Mouse (Mus musculus): Measurements from ENCODE around the gene 1600014C23Rik. TPM values are rescaled to one million over a fixed set of nuclear protein-coding genes. Genes with fewer than 3 reads are reported as not detected.

Gene 1600014C23Rik
- total and polyA plus RNA-seq, 3 experiments = 0.81 to 2.7 TPM; not detected in 1

- no peaks in the 10 kb centered on the region for H3K27me3 ChIP-seq (ENCODE audit: control insufficient read depth in 1 of 2, insufficient read depth in 2 of 2, low read length in 2 of 2)
- no peak for DNase-seq (ENCODE audit: low read depth, low spot score)
- H3K79me2 ChIP-seq (ENCODE audit: control insufficient read depth, insufficient read depth, low read length, poor library complexity) = no peaks in the 10 kb centered on the region
- no peak overlapping the region for H3K4me3 ChIP-seq (ENCODE audit: control insufficient read depth in 1 of 2, insufficient read depth in 1 of 2, low read depth in 2 of 2, low read length in 2 of 2)
- H3K36me3 ChIP-seq (ENCODE audit: control insufficient read depth in 1 of 2, insufficient read depth in 2 of 2, low read length in 2 of 2) = peaks cover 0 to 2% of the 10 kb centered on the region in 2 experiments; a peak in 1 of 4 replicates
- H3K9me3 ChIP-seq (replicated peaks; ENCODE audit: insufficient read depth, low read length) = no peaks in the 10 kb centered on the region
- H3K4me1 ChIP-seq (ENCODE audit: control insufficient read depth in 1 of 2, insufficient read depth in 2 of 2, low read length in 2 of 2) = peaks cover 5 to 25% of the 10 kb centered on the region in 2 experiments
- H3K9ac ChIP-seq (ENCODE audit: control insufficient read depth, low read depth, low read length, poor library complexity, severe bottlenecking) = no peak overlapping the region
- H3K27ac ChIP-seq (ENCODE audit: control insufficient read depth, low read depth, low read length) = no peak overlapping the region
- TF ChIP-seq MYC (IDR thresholded peaks at IDR 0.05; ENCODE audit: low read depth, low read length) (no peak), GATA1 (IDR thresholded peaks at IDR 0.05; ENCODE audit: low read depth, low read length) (no peak), SMC3 (IDR thresholded peaks at IDR 0.05; ENCODE audit: low read depth, low read length) (0 out of 2 replicates have a peak, but pooled peaks have one; percentile 10), CTCF (IDR thresholded peaks at IDR 0.05 in 2 of 3, conservative IDR thresholded peaks at IDR 0.05 in 1 of 3; ENCODE audit: control insufficient read depth in 1 of 3, insufficient read depth in 1 of 3, low read depth in 2 of 3, low read length in 3 of 3, poor library complexity in 1 of 3, severe bottlenecking in 1 of 3) (peak; percentile 30 to 50 (median 34); a peak in 5 of 6 replicates), MAZ (IDR thresholded peaks at IDR 0.05; ENCODE audit: low read depth, low read length) (no peak), EP300 (IDR thresholded peaks at IDR 0.05; ENCODE audit: low read depth in 1 of 2, low read length in 2 of 2) (no peak), CHD2 (IDR thresholded peaks at IDR 0.05; ENCODE audit: low read length) (no peak), MYB (IDR thresholded peaks at IDR 0.05; ENCODE audit: low read depth, low read length) (no peak), USF2 (IDR thresholded peaks at IDR 0.05; ENCODE audit: borderline replicate concordance in 1 of 2, insufficient read depth in 1 of 2, low read depth in 1 of 2, low read length in 2 of 2) (no peak), KAT2A (conservative IDR thresholded peaks at IDR 0.05; ENCODE audit: low read depth, low read length) (no peak), ETS1 (IDR thresholded peaks at IDR 0.05; ENCODE audit: low read depth, low read length) (no peak), TAL1 (IDR thresholded peaks at IDR 0.05; ENCODE audit: low read length) (no peak), MAFK (IDR thresholded peaks at IDR 0.05; ENCODE audit: borderline replicate concordance, low read depth, low read length) (no peak), MEF2A (IDR thresholded peaks at IDR 0.05; ENCODE audit: extremely low read depth, insufficient replicate concordance, low read depth, low read length, poor library complexity, severe bottlenecking) (no peak), TBP (IDR thresholded peaks at IDR 0.05; ENCODE audit: low read depth, low read length) (no peak), ZKSCAN1 (IDR thresholded peaks at IDR 0.05; ENCODE audit: low read depth, low read length) (no peak), POLR2AphosphoS2 (IDR thresholded peaks at IDR 0.05; ENCODE audit: low read length) (no peak), ZNF384 (IDR thresholded peaks at IDR 0.05; ENCODE audit: low read depth, low read length) (0 out of 2 replicates have a peak, but pooled peaks have one; percentile 2), ZC3H11A (IDR thresholded peaks at IDR 0.05; ENCODE audit: low read depth, low read length) (no peak), USF1 (IDR thresholded peaks at IDR 0.05; ENCODE audit: low read depth, low read length) (no peak), RAD21 (IDR thresholded peaks at IDR 0.05; ENCODE audit: low read depth, low read length) (no peak)
These were observed 26.3 kb downstream of the 1600014C23Rik start for GRCm38 (mm10) chr17:45707376-45707775.
